Mouse (Mus musculus) lung, postnatal 4 days (tissue): Measurements from ENCODE around the gene Plxna2.
A peak's percentile ranks its signal among the peaks of the same experiment; 100 is the strongest.

Experiments used
- DNase-seq, 2 experiments: peaks; one replicate each; pipeline ENCODE4 v3.0.0; 2021

Gene Plxna2

GRCm38 (mm10) chr1:194774754-194775153 lies 156.7 kb downstream of the Plxna2 start:
- no peak for DNase-seq

- DNase-seq, result no peak
Observed at GRCm38 (mm10) chr1:194775656-194776374, 157.8 kb downstream of the Plxna2 start.

- no peak for DNase-seq
Observed at GRCm38 (mm10) chr1:194776510-194777244, 158.7 kb downstream of the Plxna2 start.

GRCm38 (mm10) chr1:194777608-194778007 lies 159.6 kb downstream of the Plxna2 start:
- DNase-seq, result no peak

GRCm38 (mm10) chr1:194780392-194780791 lies 162.4 kb downstream of the Plxna2 start:
- no peak for DNase-seq

GRCm38 (mm10) chr1:194780794-194781390 lies 162.9 kb downstream of the Plxna2 start:
- DNase-seq, result no peak

- DNase-seq, result no peak
Observed at GRCm38 (mm10) chr1:194781556-194781955, 163.5 kb downstream of the Plxna2 start.

GRCm38 (mm10) chr1:194782325-194782724 lies 164.3 kb downstream of the Plxna2 start:
- DNase-seq, result no peak

- DNase-seq, result no peak
Observed at GRCm38 (mm10) chr1:194787626-194788025, 169.6 kb downstream of the Plxna2 start.

- DNase-seq, result no peak
Observed at GRCm38 (mm10) chr1:194793226-194793924, 175.4 kb downstream of the Plxna2 start.

GRCm38 (mm10) chr1:194795316-194795715 lies 177.3 kb downstream of the Plxna2 start:
- DNase-seq, result no peak

GRCm38 (mm10) chr1:194797843-194798242 lies 179.8 kb downstream of the Plxna2 start:
- no peak for DNase-seq

GRCm38 (mm10) chr1:194798511-194798910 lies 180.5 kb downstream of the Plxna2 start:
- DNase-seq, result no peak

GRCm38 (mm10) chr1:194808261-194808660 lies 190.2 kb downstream of the Plxna2 start:
- DNase-seq, result peak; percentile 64 to 76

GRCm38 (mm10) chr1:194808681-194809080 lies 190.7 kb downstream of the Plxna2 start:
- DNase-seq, result peak; percentile 8 to 33

GRCm38 (mm10) chr1:194809600-194809999 lies 191.6 kb downstream of the Plxna2 start:
- no peak for DNase-seq

- DNase-seq, result no peak
Observed at GRCm38 (mm10) chr1:194814187-194814586, 196.2 kb downstream of the Plxna2 start.

- DNase-seq, result no peak
Observed at GRCm38 (mm10) chr1:194815547-194815946, 197.5 kb downstream of the Plxna2 start.

- DNase-seq, result peak; percentile 69 to 78
Observed at GRCm38 (mm10) chr1:194816913-194817312, 198.9 kb downstream of the Plxna2 start.

GRCm38 (mm10) chr1:194820953-194821352 lies 202.9 kb downstream of the Plxna2 start:
- DNase-seq, result no peak

- no peak for DNase-seq
Observed at GRCm38 (mm10) chr1:194821721-194822120, 203.7 kb downstream of the Plxna2 start.

- no peak for DNase-seq
Observed at GRCm38 (mm10) chr1:194828316-194828715, 210.3 kb downstream of the Plxna2 start.

- no peak for DNase-seq
Observed at GRCm38 (mm10) chr1:194835238-194835637, 217.2 kb downstream of the Plxna2 start.
